Mouse (Mus musculus): Measurements from ENCODE around the gene Cdrt4.

DNA sequence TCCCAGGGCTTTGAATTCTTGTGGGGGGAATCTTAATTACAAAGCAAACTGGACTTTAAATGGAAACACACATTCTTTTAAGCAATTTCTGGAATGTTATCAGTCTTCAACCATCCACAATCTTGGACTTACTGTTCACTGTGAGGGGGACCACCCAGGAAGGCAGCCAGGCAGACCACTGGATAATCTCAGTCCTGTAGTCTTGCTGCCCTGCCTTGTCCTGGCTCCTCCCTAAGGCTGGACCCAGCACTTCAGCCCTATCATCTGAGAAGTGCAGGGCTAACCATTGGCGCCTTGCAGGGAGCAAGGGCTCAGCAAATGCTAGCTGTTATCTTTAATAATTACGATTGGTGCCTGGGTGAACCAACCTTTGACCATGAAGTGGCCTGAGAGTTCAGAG lies 73.1 kb downstream of the Cdrt4 start:
- TF ChIP-seq CTCF (IDR thresholded peaks at IDR 0.05; ENCODE audit: control insufficient read depth, insufficient read depth, insufficient read length) (no peak), MYOG (IDR thresholded peaks at IDR 0.05; ENCODE audit: control insufficient read depth, extremely low read depth, insufficient read length) (no peak)

Measured in C2C12 (cell line).